Mouse (Mus musculus) small intestine, adult 10 weeks (tissue): ENCODE data around the gene Mtmr2. TPM values are rescaled to one million over a fixed set of nuclear protein-coding genes. Genes with fewer than 3 reads are reported as not detected.

ENCODE experiments used
- polyA plus RNA-seq: library from polyadenylated mRNA; stranded (reverse); fragments of 350-450 nt; fragmentation: Illumina TruSeq; extraction: RNeasy Lipid Tissue Mini Kit (QIAGEN cat#74804); gene quantifications from one replicate; pipeline ENCODE4 v1.2.3, GENCODE M21; 2014; ENCODE audit warnings: low replicate concordance

The Mtmr2 gene
- 58.6 TPM for polyA plus RNA-seq

DNA sequence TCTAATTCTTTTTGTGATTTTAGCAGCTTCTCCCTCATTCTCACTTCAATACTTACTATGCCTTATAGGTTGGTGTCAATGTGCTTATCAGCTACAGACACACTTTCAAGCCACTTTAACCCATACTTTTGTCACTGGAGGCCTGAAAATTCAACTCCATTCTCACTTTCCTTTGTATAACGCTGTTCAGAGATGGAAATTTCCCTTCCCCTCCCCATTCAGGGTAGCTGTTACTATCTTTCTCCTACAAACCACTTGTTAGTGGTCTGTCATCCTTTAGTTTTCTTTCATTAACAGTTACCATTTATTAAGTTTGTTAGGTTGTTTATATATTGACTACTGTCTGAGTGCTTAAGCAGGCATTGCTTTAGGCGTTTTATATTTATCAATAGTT, at the start of gene Mtmr2:
TSS of gene Mtmr2 (plus strand) at position 7 of the 394 bp plus-strand sequence.

DNA sequence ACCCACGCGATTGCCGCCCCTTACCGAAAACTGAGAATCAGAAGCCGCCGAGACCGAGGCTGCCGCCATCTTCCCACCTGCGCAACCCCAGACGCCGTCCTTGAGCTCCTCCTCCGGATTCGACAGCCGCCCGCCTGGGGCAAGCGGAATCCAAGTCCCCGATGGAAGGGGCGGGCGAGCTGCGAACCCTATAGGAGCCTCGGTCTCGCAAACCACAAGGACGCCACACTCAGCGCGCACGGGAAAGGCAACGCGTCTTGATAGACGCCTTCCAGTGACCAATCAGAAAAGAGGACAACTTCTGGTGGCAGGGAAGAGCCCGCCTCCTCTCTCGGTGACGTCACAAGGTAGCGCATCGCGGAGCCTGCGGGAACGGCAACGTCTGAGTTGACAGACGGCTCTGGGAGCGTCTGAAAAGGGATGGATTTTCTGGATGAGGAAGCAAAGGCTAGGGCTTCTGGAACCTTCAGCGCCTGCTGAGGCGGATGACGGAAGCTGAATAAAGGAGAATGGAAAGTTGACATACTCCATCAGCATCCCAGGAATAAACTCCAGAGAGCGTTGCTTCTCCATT, 78.7 kb downstream of the Mtmr2 start, which contains the start of gene Cep57:
TSS of gene Cep57 (minus strand) at position 276 of the 574 bp plus-strand sequence.

DNA sequence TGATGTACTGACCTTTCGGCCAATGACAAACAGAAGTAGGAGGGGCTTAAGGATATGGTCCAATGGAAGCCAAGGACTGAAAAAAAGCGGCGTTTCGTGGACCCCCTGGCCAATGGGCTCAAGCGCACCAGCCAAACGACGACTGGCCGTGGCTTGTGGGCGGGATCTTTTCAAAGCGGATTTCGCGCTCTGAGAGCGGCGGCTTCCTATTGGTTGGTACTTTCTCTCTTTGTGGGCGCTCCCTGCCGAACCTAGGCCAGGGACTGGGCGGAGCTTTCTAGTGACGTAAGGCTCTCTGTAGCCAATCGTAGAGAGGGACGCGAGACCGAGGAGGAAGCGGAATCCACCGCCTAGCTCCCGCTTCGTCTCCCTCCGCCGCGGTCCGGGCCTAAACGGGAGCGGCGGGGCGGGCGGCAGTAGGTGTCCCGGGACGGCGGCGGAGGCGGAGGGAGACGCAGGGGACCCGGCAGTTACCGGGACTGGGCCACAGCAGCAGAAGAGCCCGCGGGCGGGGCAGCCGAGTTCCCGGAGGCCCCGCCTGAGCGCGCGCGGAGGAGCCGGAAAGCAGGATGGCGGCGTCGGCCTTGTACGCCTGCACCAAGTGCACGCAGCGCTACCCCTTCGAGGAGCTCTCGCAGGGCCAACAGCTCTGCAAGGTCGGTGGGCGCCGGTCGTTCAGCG, 79.3 kb downstream of the Mtmr2 start, which contains the start of gene Fam76b:
TSS of gene Fam76b (plus strand) at position 311 of the 681 bp plus-strand sequence.

Other genes with a start within 250 kb of the Mtmr2 start
- gene Cep57, start 78.7 kb downstream of the Mtmr2 start, polyA plus RNA-seq, result 52.1 TPM
- 82.2 TPM for gene Fam76b, start 79.3 kb downstream of the Mtmr2 start, polyA plus RNA-seq